Mouse (Mus musculus): Measurements from ENCODE around the gene Trappc12. TPM values are rescaled to one million over a fixed set of nuclear protein-coding genes. Genes with fewer than 3 reads are reported as not detected.

Trappc12 gene
- polyA plus RNA-seq, 1 experiment from 2014 or later = 42.3 TPM

DNA sequence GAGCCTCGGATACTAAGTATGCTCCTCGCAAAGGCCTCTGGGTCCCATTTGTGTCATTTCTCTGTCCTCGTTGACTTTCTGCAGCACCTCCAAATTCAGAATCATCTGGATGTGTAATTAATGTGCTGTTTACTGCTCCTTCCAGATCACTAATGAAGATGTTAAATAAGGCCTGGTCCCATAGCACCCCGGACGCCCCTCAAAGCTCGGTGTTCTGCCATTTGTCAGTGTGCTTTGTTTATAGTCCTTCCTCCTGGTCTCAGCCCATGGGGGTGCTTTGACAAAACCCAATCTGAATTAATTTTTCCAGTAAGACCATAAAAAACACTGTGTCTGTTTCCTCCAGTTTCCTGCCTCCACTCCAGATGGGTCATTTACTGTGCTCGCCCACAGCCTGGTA lies 29.9 kb upstream of the Trappc12 start:
- Histone ChIP-seq H3K4me3 (replicated peaks) (no peak overlapping the region), H3K4me1 (no peaks in the 10 kb centered on the region), H3K9me3 (replicated peaks) (no peaks in the 10 kb centered on the region), H3K27me3 (no peaks in the 10 kb centered on the region), H3K9ac (no peak overlapping the region), H3K27ac (replicated peaks) (no peak overlapping the region), H3K4me2 (replicated peaks) (no peak overlapping the region), H3K36me3 (no peaks in the 10 kb centered on the region)
- WGBS = 86% methylated on average over 7 of the region's 7 CpGs
- no peak for ATAC-seq (ENCODE audit: insufficient number of reproducible peaks, low FRiP score, low TSS enrichment, low read depth)

DNA sequence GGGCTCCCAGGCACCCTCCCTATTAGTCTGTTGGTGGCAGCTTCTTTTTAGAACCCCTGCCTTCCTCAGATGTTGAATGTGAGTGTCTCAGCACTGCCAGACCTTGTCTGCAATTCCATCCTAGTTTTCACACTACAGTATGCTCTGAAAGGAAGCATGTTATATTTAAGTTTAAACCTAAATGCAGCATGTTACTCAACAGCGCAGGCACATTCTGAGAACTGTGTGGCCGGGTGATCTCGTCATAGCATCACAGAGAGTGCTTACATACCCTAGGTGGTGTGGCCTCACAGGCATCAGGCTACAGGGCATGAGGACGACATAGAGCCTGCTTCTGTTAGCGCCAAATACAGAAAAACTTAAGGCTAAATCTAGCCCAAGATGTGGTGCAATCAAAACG lies 25.4 kb upstream of the Trappc12 start:
- Histone ChIP-seq H3K27ac (replicated peaks) (no peak overlapping the region), H3K4me2 (replicated peaks) (no peak overlapping the region), H3K27me3 (no peaks in the 10 kb centered on the region), H3K9me3 (replicated peaks) (no peaks in the 10 kb centered on the region), H3K36me3 (no peaks in the 10 kb centered on the region), H3K4me1 (no peaks in the 10 kb centered on the region), H3K9ac (no peak overlapping the region), H3K4me3 (replicated peaks) (no peak overlapping the region)
- 81% methylated on average over 6 of the region's 6 CpGs for WGBS
- ATAC-seq (ENCODE audit: insufficient number of reproducible peaks, low FRiP score, low TSS enrichment, low read depth) = no peak

DNA sequence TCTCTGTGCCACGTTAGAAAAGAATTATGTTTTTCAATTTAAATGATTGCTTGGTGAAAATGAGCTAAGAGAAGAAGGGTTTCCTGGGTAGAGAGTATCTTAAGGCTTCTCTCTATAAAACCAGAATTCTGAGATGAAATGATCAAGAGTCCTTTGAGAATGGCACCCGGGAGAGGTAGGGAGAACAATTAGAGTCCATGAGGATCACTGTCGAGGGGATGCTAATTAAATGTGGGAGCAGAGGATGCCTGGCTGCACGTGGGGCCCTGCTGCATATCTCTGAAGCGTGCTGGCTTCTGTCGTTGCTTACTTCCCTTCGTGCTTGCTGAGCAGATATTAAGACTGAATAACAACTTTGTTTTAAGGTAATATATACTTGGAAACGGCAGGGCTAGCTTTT lies 24.8 kb upstream of the Trappc12 start:
- Histone ChIP-seq H3K9ac (no peak overlapping the region), H3K27ac (replicated peaks) (no peak overlapping the region), H3K9me3 (replicated peaks) (no peaks in the 10 kb centered on the region), H3K4me2 (replicated peaks) (no peak overlapping the region), H3K36me3 (no peaks in the 10 kb centered on the region), H3K4me3 (replicated peaks) (no peak overlapping the region), H3K4me1 (no peaks in the 10 kb centered on the region), H3K27me3 (no peaks in the 10 kb centered on the region)
- WGBS = 48% methylated on average over 8 of the region's 8 CpGs
- no peak for ATAC-seq (ENCODE audit: insufficient number of reproducible peaks, low FRiP score, low TSS enrichment, low read depth)

DNA sequence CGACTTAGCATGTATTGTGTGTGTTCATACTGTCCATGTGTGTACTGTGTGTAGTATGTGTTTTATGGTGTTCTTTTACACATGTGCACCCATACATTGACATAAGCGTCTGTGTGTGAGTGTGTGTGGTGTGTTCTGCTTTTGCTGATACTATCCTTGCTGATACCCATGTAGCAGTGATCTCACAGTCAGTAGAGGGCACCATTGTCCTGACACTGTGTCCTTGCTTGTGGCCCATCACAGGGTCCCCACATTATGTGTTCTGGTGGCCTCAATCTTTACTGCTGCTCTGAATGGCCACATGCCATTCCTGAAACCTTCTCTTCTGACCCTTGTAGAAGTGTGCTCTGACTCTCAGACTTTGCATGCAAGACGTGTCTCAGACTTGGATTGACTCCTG lies 23.5 kb upstream of the Trappc12 start:
- 76% methylated on average over 3 of the region's 3 CpGs for WGBS
- H3K4me2 ChIP-seq (replicated peaks) = no peak overlapping the region
- H3K27ac ChIP-seq (replicated peaks) = no peak overlapping the region
- H3K4me1 ChIP-seq = no peaks in the 10 kb centered on the region
- H3K27me3 ChIP-seq = no peaks in the 10 kb centered on the region
- no peak overlapping the region for H3K9ac ChIP-seq
- ATAC-seq (ENCODE audit: insufficient number of reproducible peaks, low FRiP score, low TSS enrichment, low read depth) = no peak
- no peaks in the 10 kb centered on the region for H3K9me3 ChIP-seq (replicated peaks)
- H3K36me3 ChIP-seq = no peaks in the 10 kb centered on the region
- H3K4me3 ChIP-seq (replicated peaks) = no peak overlapping the region

GRCm38 (mm10) chr12:28769953-28770352 lies 19.7 kb upstream of the Trappc12 start:
- Histone ChIP-seq H3K9ac (no peak overlapping the region), H3K27me3 (no peaks in the 10 kb centered on the region), H3K4me3 (replicated peaks) (no peak overlapping the region), H3K4me2 (replicated peaks) (no peak overlapping the region), H3K36me3 (no peaks in the 10 kb centered on the region), H3K4me1 (no peaks in the 10 kb centered on the region), H3K27ac (replicated peaks) (no peak overlapping the region), H3K9me3 (replicated peaks) (no peaks in the 10 kb centered on the region)
- ATAC-seq (ENCODE audit: insufficient number of reproducible peaks, low FRiP score, low TSS enrichment, low read depth) = no peak
- WGBS = 89% methylated on average over 7 of the region's 7 CpGs

GRCm38 (mm10) chr12:28756019-28756418 lies 5.7 kb upstream of the Trappc12 start:
- H3K4me2 ChIP-seq (replicated peaks) = no peak overlapping the region
- no peaks in the 10 kb centered on the region for H3K9me3 ChIP-seq (replicated peaks)
- peaks cover 9% of the 10 kb centered on the region for H3K4me1 ChIP-seq
- H3K27me3 ChIP-seq = no peaks in the 10 kb centered on the region
- no peaks in the 10 kb centered on the region for H3K36me3 ChIP-seq
- no peak overlapping the region for H3K4me3 ChIP-seq (replicated peaks)
- H3K9ac ChIP-seq = no peak overlapping the region
- WGBS = 88% methylated on average over 4 of the region's 4 CpGs
- no peak for ATAC-seq (ENCODE audit: insufficient number of reproducible peaks, low FRiP score, low TSS enrichment, low read depth)
- no peak overlapping the region for H3K27ac ChIP-seq (replicated peaks)

- H3K9me3 ChIP-seq (replicated peaks) = no peaks in the 10 kb centered on the region
- H3K4me2 ChIP-seq (replicated peaks) = peak within 1 kb of the TSS; percentile 96
- 0 out of 2 replicates have a peak within 1 kb of the TSS, but pooled peaks have one; percentile 56 for H3K27ac ChIP-seq (replicated peaks)
- peaks cover 7% of the 10 kb centered on the region; the same call in 1 of the 2 replicates for H3K36me3 ChIP-seq
- peak; percentile 80 for ATAC-seq (ENCODE audit: insufficient number of reproducible peaks, low FRiP score, low TSS enrichment, low read depth)
- peaks cover 26% of the 10 kb centered on the region for H3K4me1 ChIP-seq
- peak within 1 kb of the TSS; percentile 88 for H3K4me3 ChIP-seq (replicated peaks)
- peak within 1 kb of the TSS; percentile 51 for H3K9ac ChIP-seq
- 3% methylated on average over 36 of the region's 36 CpGs for WGBS
- H3K27me3 ChIP-seq = no peaks in the 10 kb centered on the region
Observed at GRCm38 (mm10) chr12:28751508-28752263, 1.4 kb upstream of the Trappc12 start, which contains the start of gene Eipr1. Gene Eipr1, plus strand, starts transcription at chr12:28751803.

DNA sequence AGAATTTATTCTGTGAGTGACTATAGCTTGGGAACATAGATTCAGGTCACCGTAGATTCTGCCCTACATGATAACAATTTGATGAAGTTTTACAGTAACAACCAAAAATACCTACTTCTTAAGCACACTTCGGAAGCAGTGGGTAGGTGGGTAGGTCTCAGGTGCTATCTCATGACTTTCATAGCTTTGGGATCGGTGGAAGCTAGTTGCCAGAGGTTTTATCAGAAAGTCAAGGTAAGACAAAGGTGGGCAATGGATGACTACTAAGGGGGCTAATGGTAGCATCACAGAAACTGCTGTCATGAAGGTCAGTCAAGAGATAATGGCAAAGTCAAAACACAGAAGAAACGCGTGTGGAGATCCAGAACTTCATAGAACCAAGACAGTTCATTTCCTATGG lies 604 bp upstream of the Trappc12 start:
- 94% methylated on average over 5 of the region's 5 CpGs for WGBS
- H3K4me1 ChIP-seq = peaks cover 26% of the 10 kb centered on the region
- no peak overlapping the region for H3K27ac ChIP-seq (replicated peaks)
- H3K9ac ChIP-seq = no peak overlapping the region
- no peaks in the 10 kb centered on the region for H3K27me3 ChIP-seq
- no peak for ATAC-seq (ENCODE audit: insufficient number of reproducible peaks, low FRiP score, low TSS enrichment, low read depth)
- H3K36me3 ChIP-seq = peaks cover 15% of the 10 kb centered on the region; the same call in 1 of the 2 replicates
- no peaks in the 10 kb centered on the region for H3K9me3 ChIP-seq (replicated peaks)
- peak overlapping the region; percentile 96 for H3K4me2 ChIP-seq (replicated peaks)
- no peak overlapping the region for H3K4me3 ChIP-seq (replicated peaks)

DNA sequence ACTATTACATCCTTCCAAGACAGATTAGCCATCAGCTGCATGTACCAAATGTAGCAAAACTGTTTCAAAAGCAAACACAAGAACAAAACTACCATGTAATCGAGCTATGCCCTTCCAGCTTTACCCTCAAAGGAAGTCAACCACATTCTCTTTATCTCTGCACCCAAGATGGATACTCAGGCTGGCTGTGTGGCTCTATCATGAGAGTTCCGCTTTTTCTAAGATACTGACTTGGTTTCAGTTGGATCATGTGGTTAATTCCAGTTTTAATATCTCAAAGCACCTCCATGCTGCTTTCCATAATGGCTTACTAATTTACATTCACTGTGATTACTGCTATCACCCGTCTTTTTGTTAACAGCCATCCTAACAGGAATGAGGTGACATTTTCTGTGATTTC lies 6.9 kb downstream of the Trappc12 start:
- Histone ChIP-seq H3K9me3 (replicated peaks) (no peaks in the 10 kb centered on the region), H3K4me1 (peaks cover 3% of the 10 kb centered on the region; the same call in 1 of the 2 replicates), H3K36me3 (peaks cover 41% of the 10 kb centered on the region), H3K27ac (replicated peaks) (no peak overlapping the region), H3K9ac (no peak overlapping the region), H3K4me3 (replicated peaks) (no peak overlapping the region), H3K4me2 (replicated peaks) (no peak overlapping the region), H3K27me3 (no peaks in the 10 kb centered on the region)
- WGBS = 89% methylated on average over 3 of the region's 3 CpGs
- no peak for ATAC-seq (ENCODE audit: insufficient number of reproducible peaks, low FRiP score, low TSS enrichment, low read depth)

DNA sequence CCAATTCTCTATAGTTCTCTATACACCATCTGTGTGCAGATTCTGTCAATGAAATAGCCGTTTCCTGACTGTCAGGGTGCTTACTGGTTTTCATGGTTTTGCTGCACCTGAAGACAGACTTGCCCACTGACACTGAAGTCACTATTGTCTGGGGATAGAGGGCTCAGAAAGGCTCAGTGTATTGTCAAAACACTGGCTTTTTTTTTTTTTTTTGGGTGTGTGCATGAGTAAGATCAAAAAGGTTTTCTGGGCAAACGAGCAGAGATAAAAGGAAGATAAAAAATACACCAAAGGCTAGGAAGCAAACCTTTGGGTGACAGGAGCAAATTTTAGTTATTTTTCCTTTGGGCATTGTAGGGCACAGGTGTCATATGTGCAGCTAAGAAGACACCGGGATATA lies 15.0 kb downstream of the Trappc12 start:
- no peak overlapping the region for H3K4me3 ChIP-seq (replicated peaks)
- no peak overlapping the region for H3K4me2 ChIP-seq (replicated peaks)
- H3K4me1 ChIP-seq = no peaks in the 10 kb centered on the region
- whole genome bisulfite sequencing = 81% methylated on average over 3 of the region's 3 CpGs
- H3K36me3 ChIP-seq = peaks cover 54% of the 10 kb centered on the region
- H3K9ac ChIP-seq = no peak overlapping the region
- H3K27me3 ChIP-seq = no peaks in the 10 kb centered on the region
- H3K27ac ChIP-seq (replicated peaks) = no peak overlapping the region
- H3K9me3 ChIP-seq (replicated peaks) = no peaks in the 10 kb centered on the region
- ATAC-seq (ENCODE audit: insufficient number of reproducible peaks, low FRiP score, low TSS enrichment, low read depth) = no peak

- Histone ChIP-seq H3K9ac (no peak overlapping the region), H3K4me2 (replicated peaks) (no peak overlapping the region), H3K9me3 (replicated peaks) (no peaks in the 10 kb centered on the region), H3K27ac (replicated peaks) (no peak overlapping the region), H3K36me3 (peaks cover 54% of the 10 kb centered on the region), H3K4me1 (no peaks in the 10 kb centered on the region), H3K27me3 (no peaks in the 10 kb centered on the region), H3K4me3 (replicated peaks) (no peak overlapping the region)
- ATAC-seq (ENCODE audit: insufficient number of reproducible peaks, low FRiP score, low TSS enrichment, low read depth) = no peak
- WGBS = 97% methylated on average over 1 of the region's 1 CpGs
Observed at GRCm38 (mm10) chr12:28734271-28734670, 16.0 kb downstream of the Trappc12 start.
